Mouse (Mus musculus) bone marrow macrophage, adult 2 months (primary cell): Measurements from ENCODE around the gene Pex5l.

Experiments
- CTCF ChIP-seq: IDR thresholded peaks from 2 replicates; pipeline ENCODE4 v1.5.1; 2012; ENCODE audit warnings: low read depth, mild to moderate bottlenecking, low read length, moderate library complexity
- POLR2A ChIP-seq: IDR thresholded peaks from 2 replicates; pipeline ENCODE4 v1.6.1; 2012; ENCODE audit warnings: mild to moderate bottlenecking, low read depth, low read length, borderline replicate concordance

DNA sequence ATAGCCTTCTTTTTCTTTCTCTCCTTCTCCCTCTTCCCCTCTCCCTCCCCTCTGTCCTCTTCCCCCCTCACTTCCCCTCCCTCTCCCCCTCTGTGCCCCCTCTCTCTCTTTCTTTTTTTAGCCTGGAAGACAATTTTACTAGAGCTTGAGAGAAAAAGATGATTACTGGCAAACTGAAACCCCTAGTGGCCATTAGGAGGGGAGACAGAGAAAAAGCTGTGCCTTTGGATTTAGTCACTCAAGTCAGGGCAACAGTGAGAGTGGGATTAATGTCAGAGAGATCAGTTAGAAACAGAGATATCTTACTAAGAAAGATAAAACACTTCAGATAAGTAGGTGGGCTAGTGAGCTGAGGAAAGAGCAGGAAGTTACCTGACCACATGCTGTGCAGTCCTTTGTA, 20.8 kb upstream of the Pex5l start:
- TF ChIP-seq POLR2A (no peak), CTCF (no peak)
